Mouse (Mus musculus): Measurements from ENCODE around the gene Gltp.

Gltp gene

GRCm38 (mm10) chr5:114661029-114661428 is 29.8 kb downstream of the Gltp start:
- DNase-seq (ENCODE audit: low read depth, low spot score) = no peak

DNA sequence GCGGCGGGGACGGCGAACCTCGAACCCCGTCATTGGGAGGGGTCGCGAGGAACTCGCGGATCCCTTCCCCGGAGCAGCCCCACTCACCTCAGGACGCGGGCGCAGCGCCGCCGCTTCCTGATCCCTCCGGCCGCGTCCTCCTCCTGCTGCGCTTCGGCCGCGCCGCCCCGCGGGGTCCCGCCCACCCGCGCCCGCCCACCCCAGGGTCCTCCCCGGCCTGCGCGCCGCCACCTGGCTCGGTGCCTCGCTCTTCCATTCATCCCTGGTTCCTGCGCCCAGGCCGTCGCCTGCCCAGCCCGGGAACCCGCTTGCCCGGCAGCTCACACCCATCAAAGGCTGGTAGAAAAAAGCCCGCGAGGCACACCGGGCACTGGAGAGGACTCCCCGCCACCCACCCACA is 32.5 kb downstream of the Gltp start, which contains the start of gene Trpv4:
Trpv4 (minus strand) TSS at position 167 of the 400 bp plus-strand sequence.
- no peak for DNase-seq (ENCODE audit: low read depth, low spot score)

DNA sequence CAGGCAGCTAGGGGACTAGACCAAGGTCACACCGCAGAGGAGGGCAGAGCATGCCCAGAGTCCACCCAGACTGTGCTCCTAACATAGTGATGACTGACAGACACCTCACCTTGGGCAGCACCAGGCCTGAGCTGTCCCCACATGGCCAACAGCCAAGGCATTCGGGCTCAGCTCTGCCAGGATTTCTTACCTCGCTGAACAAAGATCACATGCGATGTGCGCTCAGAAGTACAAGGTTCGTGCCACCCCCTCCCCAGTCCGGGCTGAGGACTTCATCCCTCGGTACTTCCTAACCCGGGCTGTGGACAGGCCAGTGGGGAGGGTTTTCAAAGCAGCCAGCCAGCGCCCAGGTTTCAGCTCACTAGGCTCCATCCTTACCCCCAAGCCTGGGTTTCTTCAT is 33.4 kb downstream of the Gltp start:
- no peak for DNase-seq (ENCODE audit: low read depth, low spot score)

GRCm38 (mm10) chr5:114656305-114656704 is 34.5 kb downstream of the Gltp start:
- DNase-seq (ENCODE audit: low read depth, low spot score) = no peak

DNA sequence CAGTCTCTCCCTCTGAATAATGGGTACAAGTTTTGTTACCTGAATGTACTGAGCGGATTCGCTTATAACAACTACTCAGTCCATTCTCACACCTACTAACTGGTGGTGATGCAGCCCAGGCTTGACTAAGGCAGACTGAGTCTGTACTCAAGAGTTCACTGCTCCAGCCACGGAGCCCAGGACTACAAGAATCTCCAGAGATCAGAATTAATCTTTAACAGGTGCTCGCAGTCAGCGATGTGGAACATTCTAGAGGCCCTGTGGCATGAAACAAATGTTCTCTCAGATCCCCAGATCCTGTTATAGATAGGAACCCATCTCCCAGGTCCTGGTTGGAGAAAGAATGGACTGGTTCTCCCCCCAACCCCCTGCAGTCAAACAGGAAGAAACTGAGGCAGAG is 35.1 kb downstream of the Gltp start:
- DNase-seq (ENCODE audit: low read depth, low spot score) = no peak

DNA sequence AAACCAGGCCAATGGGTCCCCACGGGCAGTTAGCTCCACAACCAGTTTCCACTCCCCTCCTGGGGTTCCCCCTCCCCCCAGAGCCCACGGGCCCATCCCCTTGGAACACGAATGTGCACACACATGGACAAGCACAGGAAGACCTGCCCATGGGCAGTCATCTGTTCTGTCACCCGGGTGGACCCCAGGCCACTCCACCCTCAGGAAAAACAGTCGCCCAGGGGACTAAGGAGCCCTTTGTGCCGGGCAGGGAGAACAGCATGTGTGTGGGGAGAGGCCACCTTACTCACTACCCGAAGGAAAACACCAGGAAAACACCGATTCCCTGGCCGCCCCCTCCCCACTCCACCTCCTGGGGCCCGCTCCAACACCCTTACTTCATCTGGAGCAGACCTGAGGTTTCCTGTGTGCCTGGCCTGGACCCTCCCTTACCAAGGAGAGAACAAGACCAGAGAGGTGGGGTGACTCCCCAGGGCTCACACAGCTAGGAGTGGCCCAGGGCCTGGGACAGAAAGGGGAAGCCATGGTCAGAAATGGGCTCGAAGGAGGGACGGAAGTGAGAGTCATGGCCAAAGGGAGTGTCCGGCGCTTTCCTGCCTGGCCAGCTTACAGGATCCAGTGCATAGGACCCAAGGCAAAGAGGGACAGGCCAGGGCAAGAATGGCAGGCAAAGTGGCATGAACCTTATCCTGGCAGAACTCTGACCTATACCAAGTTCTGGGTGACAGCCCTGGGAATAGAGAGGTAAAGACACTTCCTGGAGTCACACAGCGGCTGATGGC is 36.9 kb downstream of the Gltp start:
- DNase-seq (ENCODE audit: low read depth, low spot score) = no peak

DNA sequence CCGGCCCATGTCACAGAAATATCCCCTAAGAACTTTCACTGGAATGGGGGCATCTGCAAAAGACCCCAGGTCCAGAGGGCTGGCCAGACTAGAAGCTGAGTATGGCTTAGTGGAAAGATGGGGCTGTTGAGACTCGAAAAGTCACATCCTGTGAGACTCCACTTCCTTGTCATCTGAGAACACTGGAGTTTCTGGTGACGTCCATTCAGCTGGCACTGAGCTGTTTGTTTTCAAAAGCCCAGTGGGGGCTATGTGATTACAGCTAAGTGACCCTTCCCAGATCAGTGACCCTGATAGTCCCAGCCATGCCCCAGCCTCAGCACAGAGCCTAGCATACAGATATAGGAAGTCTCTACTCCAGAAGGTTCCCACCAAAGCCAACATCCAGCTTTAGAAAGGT is 39.3 kb downstream of the Gltp start:
- DNase-seq (ENCODE audit: low read depth, low spot score) = no peak

- no peak for DNase-seq (ENCODE audit: low read depth, low spot score)
These were observed 39.8 kb downstream of the Gltp start for GRCm38 (mm10) chr5:114651002-114651401.

GRCm38 (mm10) chr5:114648728-114649311 is 42.0 kb downstream of the Gltp start:
- no peak for DNase-seq (ENCODE audit: low read depth, low spot score)

DNA sequence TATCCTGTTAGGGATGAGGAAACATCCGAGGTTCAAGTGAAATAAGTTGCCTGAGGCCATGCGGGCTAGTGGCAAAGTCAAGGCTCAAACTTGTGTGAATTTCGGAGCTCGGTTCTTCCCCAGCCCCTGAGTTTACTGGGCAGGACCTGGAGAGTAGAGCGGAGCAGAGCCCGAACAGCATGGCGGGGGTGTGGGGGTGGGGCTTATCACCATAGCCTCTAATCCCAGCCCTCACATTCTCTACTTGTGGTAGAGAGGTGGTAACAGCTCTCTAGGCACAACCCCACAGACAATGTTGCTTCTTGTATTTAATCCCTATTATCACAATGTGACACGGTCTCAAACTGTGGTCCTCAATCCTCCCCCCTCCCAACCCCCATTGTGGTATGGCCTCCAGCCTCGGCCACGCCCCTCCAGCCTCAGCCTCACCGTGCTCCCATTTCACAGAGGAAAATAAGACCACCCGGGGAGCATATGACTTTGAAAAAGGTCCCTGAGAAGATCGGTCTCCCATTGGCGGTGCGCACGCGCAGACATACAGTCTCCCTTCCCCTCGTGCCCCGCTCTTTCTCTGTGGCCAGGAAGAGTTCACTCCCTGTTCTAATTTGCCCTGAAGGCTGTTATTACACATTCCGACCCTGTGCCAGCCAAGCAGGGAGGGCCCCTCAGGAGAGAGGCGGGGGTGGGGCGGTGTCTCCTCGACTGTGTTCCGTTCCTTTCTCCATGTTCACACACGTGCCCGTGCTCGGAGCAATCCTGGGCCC is 43.4 kb downstream of the Gltp start:
- DNase-seq (ENCODE audit: low read depth, low spot score) = no peak

- no peak for DNase-seq (ENCODE audit: low read depth, low spot score)
These were observed 44.9 kb downstream of the Gltp start for GRCm38 (mm10) chr5:114645916-114646315.

DNA sequence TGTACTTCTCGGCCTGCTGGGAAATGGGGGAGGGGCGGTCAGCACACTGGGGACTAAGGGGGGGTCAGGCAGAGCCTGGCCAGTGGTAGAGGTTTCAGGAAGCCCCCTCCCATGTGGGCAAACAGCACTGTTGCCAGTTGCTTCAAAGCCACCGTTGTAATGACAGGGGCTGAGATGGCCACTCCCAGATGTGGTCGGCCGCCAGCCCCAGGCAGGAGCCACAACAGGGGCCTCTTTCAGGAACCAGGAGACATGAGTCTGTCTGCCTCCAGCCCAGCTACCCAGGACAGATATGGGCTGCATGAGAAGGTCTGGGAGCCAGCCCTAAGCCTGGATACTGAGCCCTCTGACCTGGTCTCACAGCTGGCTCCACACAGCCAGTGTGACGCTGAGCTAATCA is 45.9 kb downstream of the Gltp start:
- DNase-seq (ENCODE audit: low read depth, low spot score) = no peak

DNA sequence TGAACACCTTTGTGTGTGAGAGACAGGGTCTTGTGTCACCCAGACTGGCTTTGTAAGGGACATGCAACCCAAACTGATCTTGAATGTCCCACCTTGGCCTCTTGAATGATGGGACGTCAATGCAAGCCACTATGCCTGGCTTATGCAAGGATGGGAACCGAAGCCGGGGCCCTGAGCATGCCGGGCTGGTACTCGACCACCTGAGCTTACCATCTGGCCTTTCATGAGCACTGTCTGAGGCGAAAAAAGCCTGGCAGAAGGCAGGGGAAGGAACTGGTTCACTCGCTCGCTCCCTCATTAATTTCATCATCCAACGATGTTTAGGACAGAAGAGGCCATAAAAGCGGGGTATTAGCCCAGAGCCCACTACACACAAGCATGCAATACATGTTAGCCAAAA is 50.0 kb downstream of the Gltp start:
- no peak for DNase-seq (ENCODE audit: low read depth, low spot score)

DNA sequence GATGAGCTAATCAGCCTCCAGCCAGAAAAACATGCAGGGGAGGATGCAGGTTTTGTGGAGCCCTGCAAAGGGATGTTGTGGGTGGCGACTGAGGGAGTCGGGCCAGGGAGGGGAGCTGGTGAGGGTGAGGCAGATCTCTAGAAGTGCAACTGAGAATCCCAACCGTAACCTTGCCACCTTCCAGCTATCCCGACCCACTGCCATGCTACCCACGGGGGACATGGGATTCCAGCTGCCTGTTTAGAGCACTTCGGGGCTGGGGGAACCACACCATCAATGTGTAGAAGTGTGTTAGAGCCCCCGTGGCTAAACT is 51.2 kb downstream of the Gltp start:
- no peak for DNase-seq (ENCODE audit: low read depth, low spot score)

- DNase-seq (ENCODE audit: low read depth, low spot score) = peak; percentile 76
These were observed 51.8 kb downstream of the Gltp start for GRCm38 (mm10) chr5:114638769-114639644.

DNA sequence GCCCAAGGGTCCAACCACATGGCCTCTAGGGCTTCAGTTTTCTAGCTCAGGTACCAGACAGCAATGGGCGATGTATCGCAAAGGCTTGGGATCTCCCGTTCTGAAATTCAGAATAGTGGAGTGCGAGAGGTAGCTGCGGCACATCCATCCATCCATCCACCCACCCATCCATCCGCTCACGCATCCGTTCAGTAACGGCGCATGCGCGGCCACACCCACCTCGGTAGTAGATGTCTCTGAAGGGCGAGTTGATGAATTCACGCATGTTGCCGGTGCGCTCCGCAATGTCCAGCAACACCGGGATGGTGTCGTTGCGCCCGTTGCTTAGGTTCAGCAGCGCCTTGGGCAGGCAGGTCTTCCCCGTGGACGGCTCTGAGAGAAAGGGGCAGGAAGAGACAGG is 54.7 kb downstream of the Gltp start:
- no peak for DNase-seq (ENCODE audit: low read depth, low spot score)

GRCm38 (mm10) chr5:114631336-114631735 is 59.4 kb downstream of the Gltp start:
- DNase-seq (ENCODE audit: low read depth, low spot score) = no peak

GRCm38 (mm10) chr5:114625590-114625989 is 65.2 kb downstream of the Gltp start:
- peak; percentile 55 for DNase-seq (ENCODE audit: low read depth, low spot score)

DNA sequence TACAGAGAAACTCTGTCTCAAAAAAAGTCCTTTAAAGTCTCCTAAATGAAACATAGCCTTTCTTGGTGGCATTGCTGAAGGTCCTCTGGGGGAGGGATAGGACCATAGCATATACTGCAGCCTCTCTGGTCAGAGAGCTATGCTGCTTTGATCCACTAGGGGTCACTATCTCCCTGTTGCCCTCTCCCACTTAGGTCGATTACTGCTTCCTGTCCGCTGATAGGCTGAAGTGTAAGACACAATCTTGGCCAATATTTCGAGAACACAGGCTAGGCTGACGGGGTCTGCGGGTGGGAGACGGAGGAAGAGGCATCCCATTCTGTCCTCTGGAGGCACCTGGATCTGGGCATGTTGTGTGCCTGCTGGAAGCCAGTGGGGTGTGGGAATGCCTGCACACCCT is 70.5 kb downstream of the Gltp start:
- DNase-seq (ENCODE audit: low read depth, low spot score) = no peak

Data from retina, postnatal 7 days (tissue).